Mouse (Mus musculus): Measurements from ENCODE around the gene Orai1. TPM values are rescaled to one million over a fixed set of nuclear protein-coding genes. Genes with fewer than 3 reads are reported as not detected.

Orai1 gene
- polyA plus RNA-seq, 2 experiments: 20.7 to 25.0 TPM

- DNase-seq (ENCODE audit: low spot score) (no peak), ATAC-seq (ENCODE audit: low FRiP score, low read depth) (no peak)
- no peak overlapping the region for H3K4me2 ChIP-seq (replicated peaks; ENCODE audit: low read depth, low read length, severe bottlenecking)
- H3K9me3 ChIP-seq (ENCODE audit: control insufficient read depth, low read length): no peaks in the 10 kb centered on the region
- H3K27ac ChIP-seq (replicated peaks; ENCODE audit: low read depth, low read length): no peak overlapping the region
- H3K36me3 ChIP-seq (ENCODE audit: control insufficient read depth, insufficient read depth, low read length): no peaks in the 10 kb centered on the region
- no peak for TF ChIP-seq POLR2A (IDR thresholded peaks at IDR 0.05; ENCODE audit: borderline replicate concordance, extremely low read depth, insufficient read depth, insufficient read length)
- H3K4me3 ChIP-seq (replicated peaks; ENCODE audit: low read length): no peak overlapping the region
- WGBS: 72% methylated on average over 1 of the region's 1 CpGs
- no peak overlapping the region for H3K9ac ChIP-seq (ENCODE audit: low read depth, low read length, severe bottlenecking)
- H3K4me1 ChIP-seq (ENCODE audit: control insufficient read depth, insufficient read depth, low read length): peaks cover 24% of the 10 kb centered on the region
- no peaks in the 10 kb centered on the region for H3K27me3 ChIP-seq (ENCODE audit: control insufficient read depth, insufficient read depth, low read length)
Observed at GRCm38 (mm10) chr5:123079568-123079967, 64.7 kb downstream of the Orai1 start.

- H3K9me3 ChIP-seq (ENCODE audit: control insufficient read depth, low read length): no peaks in the 10 kb centered on the region
- H3K27ac ChIP-seq (replicated peaks; ENCODE audit: low read depth, low read length): no peak overlapping the region
- peaks cover 24% of the 10 kb centered on the region for H3K4me1 ChIP-seq (ENCODE audit: control insufficient read depth, insufficient read depth, low read length)
- 27% methylated on average over 8 of the region's 8 CpGs for WGBS
- ATAC-seq (ENCODE audit: low FRiP score, low read depth) (no peak), DNase-seq (ENCODE audit: low spot score) (no peak)
- no peaks in the 10 kb centered on the region for H3K36me3 ChIP-seq (ENCODE audit: control insufficient read depth, insufficient read depth, low read length)
- no peak overlapping the region for H3K4me2 ChIP-seq (replicated peaks; ENCODE audit: low read depth, low read length, severe bottlenecking)
- no peaks in the 10 kb centered on the region for H3K27me3 ChIP-seq (ENCODE audit: control insufficient read depth, insufficient read depth, low read length)
- TF ChIP-seq POLR2A (IDR thresholded peaks at IDR 0.05; ENCODE audit: borderline replicate concordance, extremely low read depth, insufficient read depth, insufficient read length): no peak
- no peak overlapping the region for H3K4me3 ChIP-seq (replicated peaks; ENCODE audit: low read length)
- no peak overlapping the region for H3K9ac ChIP-seq (ENCODE audit: low read depth, low read length, severe bottlenecking)
Observed at GRCm38 (mm10) chr5:123080041-123080440, 65.2 kb downstream of the Orai1 start.

Other genes starting within 250 kb of the Orai1 start
- gene Camkk2, start 235.7 kb upstream of the Orai1 start, polyA plus RNA-seq (2012; rRNA removed): 34.7 and 35.0 TPM in 2 replicates
- gene Camkk2, start 235.7 kb upstream of the Orai1 start, polyA plus RNA-seq (2014; fragmentation: Nextera tagmentation; extraction: Ambion mirVana): 39.1 and 39.3 TPM in 2 replicates
- gene Anapc5, start 193.7 kb upstream of the Orai1 start, polyA plus RNA-seq (2012; rRNA removed): 686 and 736 TPM in 2 replicates
- 427 and 463 TPM in 2 replicates for gene Anapc5, start 193.7 kb upstream of the Orai1 start, polyA plus RNA-seq (2014; fragmentation: Nextera tagmentation; extraction: Ambion mirVana)
- gene Rnf34, start 165.0 kb upstream of the Orai1 start, polyA plus RNA-seq (2012; rRNA removed): 21.4 and 23.5 TPM in 2 replicates
- gene Rnf34, start 165.0 kb upstream of the Orai1 start, polyA plus RNA-seq (2014; fragmentation: Nextera tagmentation; extraction: Ambion mirVana): 33.7 and 40.4 TPM in 2 replicates
- 40.9 and 45.8 TPM in 2 replicates for gene Kdm2b, start 25.3 kb upstream of the Orai1 start, polyA plus RNA-seq (2012; rRNA removed)
- 37.0 and 41.7 TPM in 2 replicates for gene Kdm2b, start 25.3 kb upstream of the Orai1 start, polyA plus RNA-seq (2014; fragmentation: Nextera tagmentation; extraction: Ambion mirVana)
- not detected in 2 replicates for gene Morn3, start 31.9 kb downstream of the Orai1 start, polyA plus RNA-seq (2012; rRNA removed)
- gene Morn3, start 31.9 kb downstream of the Orai1 start, polyA plus RNA-seq (2014; fragmentation: Nextera tagmentation; extraction: Ambion mirVana): not detected in 2 replicates
- 21.0 and 21.8 TPM in 2 replicates for gene Tmem120b, start 53.3 kb downstream of the Orai1 start, polyA plus RNA-seq (2012; rRNA removed)
- 13.8 and 14.8 TPM in 2 replicates for gene Tmem120b, start 53.3 kb downstream of the Orai1 start, polyA plus RNA-seq (2014; fragmentation: Nextera tagmentation; extraction: Ambion mirVana)
- 5.8 and 6.6 TPM in 2 replicates for gene Rhof, start 117.6 kb downstream of the Orai1 start, polyA plus RNA-seq (2012; rRNA removed)
- gene Rhof, start 117.6 kb downstream of the Orai1 start, polyA plus RNA-seq (2014; fragmentation: Nextera tagmentation; extraction: Ambion mirVana): 3.9 and 4.9 TPM in 2 replicates
- gene Setd1b, start 127.1 kb downstream of the Orai1 start, polyA plus RNA-seq (2012; rRNA removed): 15.0 and 17.5 TPM in 2 replicates
- gene Setd1b, start 127.1 kb downstream of the Orai1 start, polyA plus RNA-seq (2014; fragmentation: Nextera tagmentation; extraction: Ambion mirVana): 11.7 and 13.2 TPM in 2 replicates
- 44.0 and 47.0 TPM in 2 replicates for gene Psmd9, start 154.3 kb downstream of the Orai1 start, polyA plus RNA-seq (2012; rRNA removed)
- 61.1 and 65.1 TPM in 2 replicates for gene Psmd9, start 154.3 kb downstream of the Orai1 start, polyA plus RNA-seq (2014; fragmentation: Nextera tagmentation; extraction: Ambion mirVana)
- gene Hpd, start 167.7 kb downstream of the Orai1 start, polyA plus RNA-seq (2012; rRNA removed): not detected in 2 replicates
- gene Hpd, start 167.7 kb downstream of the Orai1 start, polyA plus RNA-seq (2014; fragmentation: Nextera tagmentation; extraction: Ambion mirVana): not detected in 2 replicates
- gene Wdr66, start 237.0 kb downstream of the Orai1 start, polyA plus RNA-seq (2012; rRNA removed): 0.86 and 0.87 TPM in 2 replicates
- gene Wdr66, start 237.0 kb downstream of the Orai1 start, polyA plus RNA-seq (2014; fragmentation: Nextera tagmentation; extraction: Ambion mirVana): 0.50 and 0.53 TPM in 2 replicates

Data from limb, embryonic 14.5 days (tissue).